Mouse (Mus musculus) fibroblast of lung, adult 2 months (primary cell): ENCODE results near the gene Xpr1.

ENCODE experiments used
- DNase-seq: peaks from one replicate; pipeline ENCODE4 v3.0.0-alpha.2; 2011; ENCODE audit warnings: low read depth

Xpr1 gene

DNA sequence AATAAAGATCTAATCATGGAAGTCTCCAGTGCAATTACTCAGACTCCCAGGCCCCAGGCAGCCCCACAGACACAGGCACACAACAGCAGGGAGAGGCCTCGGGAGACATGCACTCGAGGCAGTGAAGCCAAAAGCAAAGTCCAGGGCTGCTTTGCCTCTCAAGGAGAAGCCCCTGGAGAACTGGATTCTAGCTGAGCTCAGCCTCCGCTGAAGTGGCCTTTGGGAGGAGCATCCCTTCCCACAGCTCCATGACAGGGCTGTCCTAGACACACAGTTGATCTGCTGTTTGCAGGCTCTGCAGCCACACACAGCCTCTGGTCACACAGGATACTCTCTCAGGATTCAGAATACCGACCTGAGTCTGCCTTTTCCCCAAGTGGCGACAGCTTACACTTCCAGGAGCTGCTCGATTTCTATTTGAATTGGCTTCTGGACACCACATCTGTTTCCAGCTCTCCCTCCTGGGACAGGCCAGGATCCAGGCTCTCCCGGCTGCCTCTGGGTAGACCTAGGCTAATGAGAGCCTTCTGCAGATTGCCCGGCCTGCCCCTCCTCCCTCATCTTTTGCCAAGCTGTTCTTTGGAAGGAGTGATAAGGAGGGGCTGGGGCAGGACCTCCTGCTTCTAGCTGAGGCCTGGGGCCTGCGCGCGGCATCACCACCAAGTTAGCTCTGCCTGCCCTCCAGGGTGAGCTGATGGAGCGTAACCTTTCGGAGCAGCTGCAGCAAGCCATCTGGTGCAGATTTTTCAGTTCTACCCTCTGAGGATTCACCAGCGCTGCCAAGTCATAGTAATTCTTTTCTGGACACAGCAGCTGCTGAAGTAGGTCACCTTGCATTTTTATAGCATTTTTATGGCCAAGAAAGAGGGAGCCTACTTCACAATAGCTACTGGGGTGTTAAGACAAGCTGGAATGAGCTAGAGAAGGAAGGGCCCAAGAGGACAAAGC, 187.5 kb downstream of the Xpr1 start:
- no peak for DNase-seq
